Mouse (Mus musculus): ENCODE measurements around the gene Proz.

GRCm38 (mm10) chr8:13122887-13123421 lies 62.2 kb downstream of the Proz start:
- no peak for TF ChIP-seq POLR2A (IDR thresholded peaks at IDR 0.05; ENCODE audit: insufficient read depth, low read depth, low read length)
- TF ChIP-seq CTCF (IDR thresholded peaks at IDR 0.05): no peak
- no peak for TF ChIP-seq EP300 (IDR thresholded peaks at IDR 0.05; ENCODE audit: insufficient read depth, low read depth, low read length)

Data from heart, adult 2 months (tissue).